Mouse (Mus musculus) layer of hippocampus, adult 9-10 months (tissue): ENCODE data around the gene Rfx1.

Experiments
- DNase-seq: peaks from one replicate; pipeline ENCODE4 v3.0.0; 2022; ENCODE audit warnings: low spot score

Rfx1 gene

GRCm38 (mm10) chr8:84090585-84090984 lies 24.0 kb downstream of the Rfx1 start:
- no peak for DNase-seq

- DNase-seq = no peak
These were observed 29.4 kb downstream of the Rfx1 start for GRCm38 (mm10) chr8:84096061-84096460.

GRCm38 (mm10) chr8:84098376-84098775 lies 31.7 kb downstream of the Rfx1 start:
- no peak for DNase-seq

- DNase-seq = no peak
These were observed 35.0 kb downstream of the Rfx1 start for GRCm38 (mm10) chr8:84101476-84102270.

GRCm38 (mm10) chr8:84103601-84104000 lies 37.0 kb downstream of the Rfx1 start:
- no peak for DNase-seq

GRCm38 (mm10) chr8:84104221-84104620 lies 37.6 kb downstream of the Rfx1 start:
- DNase-seq = no peak

GRCm38 (mm10) chr8:84104697-84105609 lies 38.3 kb downstream of the Rfx1 start, which contains the start of gene Dcaf15:
Dcaf15 (minus strand) TSS chr8:84104768.
- peak; percentile 96 for DNase-seq

GRCm38 (mm10) chr8:84105676-84106075 lies 39.0 kb downstream of the Rfx1 start:
- DNase-seq = no peak

- no peak for DNase-seq
These were observed 39.8 kb downstream of the Rfx1 start for GRCm38 (mm10) chr8:84106216-84107040.

- DNase-seq = no peak
These were observed 49.0 kb downstream of the Rfx1 start for GRCm38 (mm10) chr8:84115646-84116045.

GRCm38 (mm10) chr8:84122151-84122550 lies 55.5 kb downstream of the Rfx1 start:
- no peak for DNase-seq

- no peak for DNase-seq
These were observed 59.0 kb downstream of the Rfx1 start, which contains the start of gene Podnl1 for GRCm38 (mm10) chr8:84125656-84126055. Podnl1 (plus strand) TSS chr8:84125989.

GRCm38 (mm10) chr8:84126742-84127141 lies 60.1 kb downstream of the Rfx1 start:
- DNase-seq = no peak

- DNase-seq = no peak
These were observed 60.7 kb downstream of the Rfx1 start for GRCm38 (mm10) chr8:84127202-84127901.

- DNase-seq = no peak
These were observed 61.6 kb downstream of the Rfx1 start for GRCm38 (mm10) chr8:84128277-84128676.

- DNase-seq = no peak
These were observed 64.2 kb downstream of the Rfx1 start for GRCm38 (mm10) chr8:84130806-84131205.

GRCm38 (mm10) chr8:84132225-84132624 lies 65.6 kb downstream of the Rfx1 start:
- no peak for DNase-seq

- no peak for DNase-seq
These were observed 71.2 kb downstream of the Rfx1 start for GRCm38 (mm10) chr8:84137848-84138247.

GRCm38 (mm10) chr8:84140838-84141237 lies 74.2 kb downstream of the Rfx1 start:
- no peak for DNase-seq

- DNase-seq = no peak
These were observed 78.1 kb downstream of the Rfx1 start for GRCm38 (mm10) chr8:84144636-84145245.
